Mouse (Mus musculus) erythroblast, embryonic 14.5 days (primary cell): ENCODE data around the gene Wwox. TPM values are rescaled to one million over a fixed set of nuclear protein-coding genes. Genes with fewer than 3 reads are reported as not detected.

ENCODE experiments used
- H3K27me3 ChIP-seq: 2 replicates; pipeline ENCODE4 v1.6.1; 2012; ENCODE audit warnings: inconsistent platforms; ENCODE audit not compliant: control insufficient read depth
- H3K36me3 ChIP-seq: 2 replicates; pipeline ENCODE4 v1.6.1; 2012; ENCODE audit warnings: mild to moderate bottlenecking, inconsistent platforms; ENCODE audit not compliant: control insufficient read depth
- H3K4me1 ChIP-seq: 2 replicates; pipeline ENCODE4 v1.6.1; 2012; ENCODE audit warnings: inconsistent platforms; ENCODE audit not compliant: control insufficient read depth
- H3K4me3 ChIP-seq: replicated peaks from 2 replicates; pipeline ENCODE3; 2012; ENCODE audit warnings: moderate library complexity, mild to moderate bottlenecking, inconsistent platforms
- H3K9me3 ChIP-seq: 2 replicates; pipeline ENCODE4 v1.6.1; 2012; ENCODE audit warnings: low read length, inconsistent platforms, mixed read lengths; ENCODE audit not compliant: control insufficient read depth
- GATA1 ChIP-seq: IDR thresholded peaks from 2 replicates; pipeline ENCODE4 v1.6.1; 2012; ENCODE audit warnings: low read length, inconsistent platforms, mixed read lengths
- TAL1 ChIP-seq: IDR thresholded peaks from 3 replicates; pipeline ENCODE4 v1.6.1; 2012; ENCODE audit warnings: low read length, inconsistent platforms, mixed read lengths
- polyA plus RNA-seq: library from polyadenylated mRNA; stranded (reverse); fragments of >175 nt; gene quantifications from 2 replicates; pipeline ENCODE4 v1.2.3, GENCODE M21; 2012

Wwox gene
- polyA plus RNA-seq, 1 experiment: 0.18 TPM

GRCm38 (mm10) chr8:114947921-114948320, 508.5 kb downstream of the Wwox start:
- Histone ChIP-seq H3K9me3 (no peaks in the 10 kb centered on the region), H3K4me3 (no peak overlapping the region), H3K36me3 (no peaks in the 10 kb centered on the region), H3K4me1 (no peaks in the 10 kb centered on the region), H3K27me3 (no peaks in the 10 kb centered on the region)
- TF ChIP-seq GATA1 (no peak), TAL1 (no peak)

GRCm38 (mm10) chr8:114956377-114957168, 517.1 kb downstream of the Wwox start:
- no peaks in the 10 kb centered on the region for H3K4me1 ChIP-seq
- no peaks in the 10 kb centered on the region for H3K9me3 ChIP-seq
- no peak for TF ChIP-seq GATA1
- no peak for TF ChIP-seq TAL1
- no peaks in the 10 kb centered on the region for H3K27me3 ChIP-seq
- H3K36me3 ChIP-seq: no peaks in the 10 kb centered on the region
- H3K4me3 ChIP-seq: no peak overlapping the region

DNA sequence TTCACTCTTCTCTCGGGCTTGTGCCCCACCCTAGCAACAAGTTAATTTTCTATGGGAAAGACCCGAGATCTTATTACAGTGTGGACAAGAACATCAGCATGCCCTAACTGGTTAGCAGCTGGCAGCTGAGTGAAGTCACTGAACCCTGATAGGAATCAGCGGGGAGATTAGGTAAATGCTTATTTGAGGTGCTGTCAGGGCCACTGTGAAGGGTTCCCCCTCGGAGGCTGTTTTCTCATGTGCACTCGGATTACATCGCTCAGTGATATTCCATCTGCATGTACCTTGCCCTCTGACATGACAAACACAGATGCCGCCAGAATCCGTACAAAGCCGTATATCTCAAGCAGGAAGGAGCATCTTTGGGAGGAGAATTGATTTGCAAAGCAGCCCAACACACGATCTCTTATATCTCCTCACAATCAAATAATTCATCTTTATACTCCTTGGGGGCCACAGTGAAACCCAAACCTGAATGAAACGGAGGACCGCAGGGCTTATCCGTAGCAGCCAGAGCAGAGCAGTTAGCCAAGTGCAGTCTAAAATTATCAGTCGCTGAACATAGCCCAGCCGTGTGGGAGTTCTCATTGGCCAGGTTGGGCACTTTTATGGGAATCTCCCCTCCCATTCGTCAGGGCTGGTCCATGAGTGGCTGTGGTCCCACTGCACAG, 519.1 kb downstream of the Wwox start:
- no peaks in the 10 kb centered on the region for H3K36me3 ChIP-seq
- H3K4me1 ChIP-seq: no peaks in the 10 kb centered on the region
- H3K9me3 ChIP-seq: no peaks in the 10 kb centered on the region
- no peaks in the 10 kb centered on the region for H3K27me3 ChIP-seq
- H3K4me3 ChIP-seq: no peak overlapping the region
- TF ChIP-seq TAL1 (no peak), GATA1 (no peak)

DNA sequence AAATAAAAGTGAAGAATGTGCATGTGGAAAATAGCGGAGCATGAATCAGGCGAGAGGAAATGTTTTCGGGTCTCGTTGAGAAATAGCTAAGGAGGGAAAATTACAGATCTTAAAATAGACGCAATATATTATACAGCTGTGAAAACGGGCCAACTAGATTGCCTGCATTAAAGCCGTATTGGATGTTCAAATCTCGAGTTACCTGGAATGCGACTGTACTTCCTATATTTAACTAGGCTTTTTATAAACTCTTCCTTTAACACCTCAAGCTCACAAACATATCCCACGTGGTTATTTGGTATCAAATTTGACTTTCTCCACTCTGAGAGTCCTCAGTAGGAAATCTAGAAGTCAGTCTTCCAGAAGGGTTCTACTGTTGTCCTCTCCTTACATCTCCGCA, 520.0 kb downstream of the Wwox start:
- TF ChIP-seq TAL1 (no peak), GATA1 (no peak)
- Histone ChIP-seq H3K9me3 (no peaks in the 10 kb centered on the region), H3K27me3 (no peaks in the 10 kb centered on the region), H3K4me3 (no peak overlapping the region), H3K4me1 (no peaks in the 10 kb centered on the region), H3K36me3 (no peaks in the 10 kb centered on the region)

- no peaks in the 10 kb centered on the region for H3K27me3 ChIP-seq
- no peaks in the 10 kb centered on the region for H3K36me3 ChIP-seq
- peaks cover 12% of the 10 kb centered on the region for H3K9me3 ChIP-seq
- TF ChIP-seq TAL1: no peak
- TF ChIP-seq GATA1: no peak
- no peak overlapping the region for H3K4me3 ChIP-seq
- H3K4me1 ChIP-seq: no peaks in the 10 kb centered on the region
Observed at GRCm38 (mm10) chr8:114962494-114962893, 523.0 kb downstream of the Wwox start.

DNA sequence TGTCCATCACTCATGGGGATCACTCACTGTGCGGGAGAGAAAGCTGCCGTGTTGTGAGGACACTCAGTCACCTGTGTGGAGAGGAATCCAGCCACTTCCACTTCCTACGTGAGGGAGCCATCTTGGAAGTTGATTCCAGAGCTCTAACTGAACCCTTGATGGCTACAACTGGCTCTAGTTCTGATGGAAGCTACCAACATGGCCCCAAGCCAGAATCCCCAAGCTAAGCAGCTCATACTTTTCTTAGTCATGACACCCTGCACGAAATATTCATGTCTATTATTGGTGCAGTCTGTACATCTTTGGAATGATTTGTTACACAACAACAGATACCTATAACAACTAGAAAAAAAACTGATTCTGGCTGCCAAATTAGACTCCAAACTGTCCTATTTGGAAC, 523.8 kb downstream of the Wwox start:
- H3K4me3 ChIP-seq: no peak overlapping the region
- H3K9me3 ChIP-seq: peaks cover 18% of the 10 kb centered on the region
- H3K4me1 ChIP-seq: no peaks in the 10 kb centered on the region
- H3K27me3 ChIP-seq: no peaks in the 10 kb centered on the region
- no peak for TF ChIP-seq GATA1
- no peak for TF ChIP-seq TAL1
- no peaks in the 10 kb centered on the region for H3K36me3 ChIP-seq

- no peak for TF ChIP-seq TAL1
- TF ChIP-seq GATA1: no peak
- Histone ChIP-seq H3K4me3 (no peak overlapping the region), H3K4me1 (no peaks in the 10 kb centered on the region), H3K9me3 (peaks cover 24% of the 10 kb centered on the region), H3K36me3 (no peaks in the 10 kb centered on the region), H3K27me3 (no peaks in the 10 kb centered on the region)
Observed at GRCm38 (mm10) chr8:114964206-114964605, 524.8 kb downstream of the Wwox start.

GRCm38 (mm10) chr8:114968842-114969241, 529.4 kb downstream of the Wwox start:
- TF ChIP-seq TAL1 (no peak), GATA1 (no peak)
- Histone ChIP-seq H3K36me3 (no peaks in the 10 kb centered on the region), H3K27me3 (no peaks in the 10 kb centered on the region), H3K4me3 (no peak overlapping the region), H3K9me3 (peaks cover 27% of the 10 kb centered on the region), H3K4me1 (no peaks in the 10 kb centered on the region)

GRCm38 (mm10) chr8:114971378-114971777, 531.9 kb downstream of the Wwox start:
- no peak overlapping the region for H3K4me3 ChIP-seq
- H3K36me3 ChIP-seq: no peaks in the 10 kb centered on the region
- TF ChIP-seq TAL1 (no peak), GATA1 (no peak)
- no peaks in the 10 kb centered on the region for H3K4me1 ChIP-seq
- H3K9me3 ChIP-seq: peaks cover 20% of the 10 kb centered on the region
- H3K27me3 ChIP-seq: no peaks in the 10 kb centered on the region
